Mouse (Mus musculus): ENCODE results near the gene Pagr1b. TPM values are rescaled to one million over a fixed set of nuclear protein-coding genes. Genes with fewer than 3 reads are reported as not detected.

Pagr1b gene
- total and polyA plus RNA-seq, 3 experiments = not detected

DNA sequence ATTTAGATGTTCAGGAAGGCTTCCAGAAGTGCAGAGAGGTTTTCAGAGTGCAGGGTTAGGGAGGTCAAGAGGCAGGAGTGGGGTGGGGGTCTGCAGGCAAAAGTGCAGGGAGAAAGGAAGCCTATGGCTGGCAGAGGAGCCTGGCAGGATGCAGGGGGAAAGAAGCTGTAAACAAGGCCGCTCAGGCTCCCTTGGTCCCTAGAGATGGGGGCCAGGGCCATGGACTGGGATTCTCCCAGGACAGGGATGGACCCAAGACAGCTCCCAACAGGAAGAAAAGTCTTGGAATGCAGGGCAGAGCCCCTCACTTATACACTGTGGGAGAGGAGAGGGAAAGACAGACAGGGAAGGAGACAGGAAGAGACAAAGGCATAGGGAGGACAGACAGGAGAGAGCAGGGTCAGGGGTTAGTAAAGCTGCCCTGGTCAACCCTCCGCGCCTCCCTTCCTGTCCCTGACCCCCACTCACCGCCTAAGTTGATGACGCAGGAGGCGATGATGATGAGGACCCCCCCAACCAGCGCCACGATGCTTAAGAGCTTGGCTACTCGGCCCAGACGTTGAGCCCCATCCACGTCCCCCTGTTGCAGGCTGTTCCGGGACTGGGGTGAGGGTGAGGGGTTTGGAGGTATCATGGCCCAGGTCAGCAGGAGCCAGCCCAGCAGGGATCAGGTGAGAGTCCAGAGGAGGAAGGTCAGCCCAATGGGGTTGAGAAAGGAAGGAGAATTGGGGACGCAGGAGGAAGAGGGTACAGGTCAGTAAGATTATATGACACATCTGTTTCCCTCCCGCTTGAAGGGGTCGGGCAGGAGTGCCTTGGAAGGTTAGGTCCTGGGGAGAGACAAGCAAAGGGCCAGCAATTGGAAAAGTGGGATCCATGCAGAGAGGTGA, 2.4 kb upstream of the Pagr1b start:
- Histone ChIP-seq H3K9ac (ENCODE audit: low read depth, low read length) (no peak overlapping the region), H3K4me1 (ENCODE audit: control insufficient read depth, insufficient read depth, low read length) (peaks cover 11% of the 10 kb centered on the region), H3K27me3 (ENCODE audit: control insufficient read depth, insufficient read depth, low read length) (no peaks in the 10 kb centered on the region), H3K36me3 (ENCODE audit: control insufficient read depth, insufficient read depth, low read length) (peaks cover 5% of the 10 kb centered on the region), H3K4me3 (no peak overlapping the region), H3K79me2 (replicated peaks; ENCODE audit: control insufficient read depth, insufficient read depth, low read length) (peaks cover 2% of the 10 kb centered on the region; the same call in 1 of the 2 replicates), H3K27ac (peak overlapping the region; percentile 15)
- intact Hi-C loops (cut with DNase I) = loop anchor here (10.0 kb wide), 1 partner anchor 176 kb away; the partner anchor contains the start of gene Cd2bp2
- WGBS = 57% methylated on average over 15 of the region's 15 CpGs
- DNase-seq = peak in 1 of 2 experiments; percentile 10
- no peak for TF ChIP-seq POLR2A (IDR thresholded peaks at IDR 0.05; ENCODE audit: insufficient read depth, low read depth, low read length)
- no peak for TF ChIP-seq CTCF (IDR thresholded peaks at IDR 0.05)
- no peak for TF ChIP-seq EP300 (IDR thresholded peaks at IDR 0.05; ENCODE audit: insufficient read depth, low read depth, low read length)

DNA sequence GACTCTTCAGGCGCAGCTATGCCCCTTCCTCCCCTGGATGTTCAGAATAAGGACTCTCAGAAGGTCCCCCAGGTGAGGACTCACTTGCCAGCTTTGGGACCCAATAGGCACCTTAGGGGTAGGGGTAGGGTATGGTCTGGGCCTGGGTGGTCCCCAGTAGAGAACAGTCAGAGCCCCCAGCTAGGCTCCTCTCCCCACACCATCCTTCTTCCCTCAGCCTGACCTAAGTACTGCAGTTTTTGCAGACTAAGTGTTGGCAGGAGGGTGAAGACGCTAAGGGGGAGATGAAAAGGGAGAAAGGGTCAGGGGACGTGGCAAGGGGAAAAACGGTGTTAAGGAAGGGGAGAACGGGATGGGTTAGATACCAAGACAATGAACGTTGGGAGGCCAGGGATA, 1.7 kb upstream of the Pagr1b start:
- DNase-seq = peak in 1 of 2 experiments; percentile 8
- Histone ChIP-seq H3K79me2 (replicated peaks; ENCODE audit: control insufficient read depth, insufficient read depth, low read length) (peaks cover 2% of the 10 kb centered on the region; the same call in 1 of the 2 replicates), H3K9ac (ENCODE audit: low read depth, low read length) (0 out of 2 replicates have a peak overlapping the region, but pooled peaks have one; percentile 12), H3K27me3 (ENCODE audit: control insufficient read depth, insufficient read depth, low read length) (no peaks in the 10 kb centered on the region), H3K4me1 (ENCODE audit: control insufficient read depth, insufficient read depth, low read length) (peaks cover 15% of the 10 kb centered on the region), H3K36me3 (ENCODE audit: control insufficient read depth, insufficient read depth, low read length) (peaks cover 5% of the 10 kb centered on the region), H3K27ac (peak overlapping the region; percentile 93), H3K4me3 (no peak overlapping the region)
- 52% methylated on average over 6 of the region's 6 CpGs for WGBS
- TF ChIP-seq EP300 (IDR thresholded peaks at IDR 0.05; ENCODE audit: insufficient read depth, low read depth, low read length) (no peak), CTCF (IDR thresholded peaks at IDR 0.05) (no peak), POLR2A (IDR thresholded peaks at IDR 0.05; ENCODE audit: insufficient read depth, low read depth, low read length) (no peak)
- intact Hi-C loops (cut with DNase I) = loop anchor here (1.0 to 10.0 kb wide), 4 partner anchors 7 to 177 kb away; partner anchors contain the start of genes Cd2bp2 and Cdiptos

DNA sequence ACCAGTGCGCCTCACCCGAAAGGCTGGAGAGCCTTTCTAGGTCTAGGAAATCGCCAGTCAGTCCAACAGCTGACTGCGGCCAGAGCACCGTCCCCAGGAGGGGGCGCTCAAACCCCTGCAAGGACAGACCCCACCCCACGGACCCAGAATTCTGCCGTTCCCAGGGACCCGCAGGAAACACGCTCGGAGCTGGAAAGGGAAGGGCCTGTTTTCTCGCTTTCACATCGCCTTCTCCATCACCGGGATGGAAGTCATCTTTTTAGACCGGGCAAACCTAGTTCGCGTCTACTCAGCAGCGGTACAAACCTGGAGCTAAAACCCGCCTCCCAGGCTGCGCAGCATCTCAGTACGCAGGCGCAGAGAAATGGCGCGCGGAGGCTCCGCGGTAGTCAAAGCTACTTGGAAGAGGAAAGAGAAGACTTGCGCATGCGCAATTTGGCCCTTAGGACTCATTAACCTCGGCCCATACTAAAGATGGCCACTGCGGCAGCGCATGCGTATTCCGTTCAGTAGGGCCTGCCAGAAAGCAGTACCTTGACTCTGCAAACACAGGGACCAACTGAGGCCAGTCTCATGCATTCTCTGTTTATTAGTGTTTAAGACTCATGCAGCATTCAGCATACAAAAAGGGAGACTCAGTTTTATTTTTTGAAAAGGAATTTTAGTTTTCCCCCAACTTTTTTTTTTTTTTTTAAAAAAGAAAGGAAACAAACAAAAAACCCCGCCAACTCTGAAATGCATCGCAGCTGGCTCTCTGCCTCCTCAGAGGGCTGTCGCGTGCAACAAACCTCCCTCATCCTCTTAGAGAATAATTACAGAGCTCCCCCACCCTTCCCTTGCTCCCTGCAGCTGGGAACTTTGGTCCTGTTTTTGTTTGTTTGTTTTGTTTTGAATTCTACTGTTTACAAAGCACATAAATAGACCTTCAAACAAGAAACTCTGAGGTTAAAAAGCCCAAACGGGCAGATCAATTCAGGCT, 976 bp upstream of the Pagr1b start, which contains the start of gene Pagr1a:
Gene Pagr1a (minus strand): TSS at position 382 of the 979 bp plus-strand sequence.
- H3K4me3 ChIP-seq = peak within 1 kb of the TSS; percentile 82
- H3K79me2 ChIP-seq (replicated peaks; ENCODE audit: control insufficient read depth, insufficient read depth, low read length) = peaks cover 2% of the 10 kb centered on the region; the same call in 1 of the 2 replicates
- H3K27ac ChIP-seq = peak within 1 kb of the TSS; percentile 93
- peak; percentile 95 to 97 for DNase-seq
- H3K4me1 ChIP-seq (ENCODE audit: control insufficient read depth, insufficient read depth, low read length) = peaks cover 15% of the 10 kb centered on the region
- intact Hi-C loops (cut with DNase I) = loop anchor here (1.0 to 10.0 kb wide), 4 partner anchors 8 to 178 kb away; partner anchors contain the start of genes Cd2bp2 and Cdiptos
- 2% methylated on average over 39 of the region's 39 CpGs for WGBS
- H3K27me3 ChIP-seq (ENCODE audit: control insufficient read depth, insufficient read depth, low read length) = no peaks in the 10 kb centered on the region
- peaks cover 5% of the 10 kb centered on the region for H3K36me3 ChIP-seq (ENCODE audit: control insufficient read depth, insufficient read depth, low read length)
- peak; percentile 94 for TF ChIP-seq POLR2A (IDR thresholded peaks at IDR 0.05; ENCODE audit: insufficient read depth, low read depth, low read length)
- TF ChIP-seq CTCF (IDR thresholded peaks at IDR 0.05) = peak; percentile 90
- TF ChIP-seq EP300 (IDR thresholded peaks at IDR 0.05; ENCODE audit: insufficient read depth, low read depth, low read length) = peak; percentile 43
- peak within 1 kb of the TSS; percentile 87 for H3K9ac ChIP-seq (ENCODE audit: low read depth, low read length)

DNA sequence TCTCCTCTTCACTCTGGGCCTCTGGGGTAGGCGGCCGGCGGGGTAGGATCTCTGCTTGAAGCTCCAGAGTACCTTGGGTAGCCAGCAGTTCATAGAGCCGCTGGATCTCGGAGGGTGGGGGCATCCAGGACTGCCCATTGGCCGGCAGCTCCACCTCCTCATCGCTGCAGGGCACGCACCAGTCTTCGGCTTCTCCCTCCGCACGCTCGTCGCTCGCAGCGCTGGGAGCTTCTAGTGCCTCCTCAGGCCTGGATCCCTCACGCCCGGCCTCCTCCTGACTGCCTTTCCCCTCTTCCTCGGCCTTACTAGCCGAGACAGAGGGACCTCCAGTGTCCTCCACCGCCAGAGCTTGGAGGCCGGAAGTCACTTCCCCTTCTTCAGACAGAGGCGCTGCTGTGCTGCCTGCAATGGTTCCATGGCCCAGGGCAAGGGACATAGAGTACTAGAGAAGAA, 228 bp upstream of the Pagr1b start:
- Histone ChIP-seq H3K36me3 (ENCODE audit: control insufficient read depth, insufficient read depth, low read length) (peaks cover 5% of the 10 kb centered on the region), H3K27me3 (ENCODE audit: control insufficient read depth, insufficient read depth, low read length) (no peaks in the 10 kb centered on the region), H3K27ac (peak overlapping the region; percentile 93), H3K79me2 (replicated peaks; ENCODE audit: control insufficient read depth, insufficient read depth, low read length) (peaks cover 4% of the 10 kb centered on the region; the same call in 1 of the 2 replicates), H3K4me3 (peak overlapping the region; percentile 82), H3K9ac (ENCODE audit: low read depth, low read length) (peak overlapping the region; percentile 87), H3K4me1 (ENCODE audit: control insufficient read depth, insufficient read depth, low read length) (peaks cover 16% of the 10 kb centered on the region)
- under 1% methylated on average over 22 of the region's 22 CpGs for WGBS
- DNase-seq = no peak
- peak; percentile 62 for TF ChIP-seq POLR2A (IDR thresholded peaks at IDR 0.05; ENCODE audit: insufficient read depth, low read depth, low read length)
- TF ChIP-seq CTCF (IDR thresholded peaks at IDR 0.05) = no peak
- intact Hi-C loops (cut with DNase I) = loop anchor here (2.0 to 10.0 kb wide), 2 partner anchors 88 to 178 kb away; partner anchors contain the start of gene Cd2bp2

DNA sequence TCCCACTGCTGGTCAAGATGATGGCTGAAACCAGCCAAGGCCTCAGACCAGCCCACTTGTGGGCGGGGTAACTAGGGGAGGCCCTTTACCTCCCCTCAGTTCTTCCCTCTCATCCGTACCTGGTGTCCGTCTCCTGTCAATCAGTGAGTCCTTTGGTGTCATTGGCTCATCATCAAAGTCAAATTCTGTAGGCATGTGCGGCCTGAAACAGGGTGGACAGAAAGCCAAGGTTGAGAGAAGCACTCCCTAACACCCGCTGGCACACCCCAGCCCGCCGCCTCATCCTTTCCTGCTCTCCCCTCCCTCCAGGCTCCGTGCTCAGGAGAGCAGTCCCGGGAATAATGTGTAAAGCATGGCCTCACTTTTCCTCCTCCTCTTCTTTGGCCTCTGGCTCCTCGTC, 203 bp downstream of the Pagr1b start:
- TF ChIP-seq POLR2A (IDR thresholded peaks at IDR 0.05; ENCODE audit: insufficient read depth, low read depth, low read length) = no peak
- peaks cover 4% of the 10 kb centered on the region; the same call in 1 of the 2 replicates for H3K79me2 ChIP-seq (replicated peaks; ENCODE audit: control insufficient read depth, insufficient read depth, low read length)
- peak overlapping the region; percentile 82 for H3K4me3 ChIP-seq
- intact Hi-C loops (cut with DNase I) = loop anchor here (2.0 to 10.0 kb wide), 2 partner anchors 89 to 179 kb away; partner anchors contain the start of gene Cd2bp2
- H3K9ac ChIP-seq (ENCODE audit: low read depth, low read length) = peak overlapping the region; percentile 87
- peak overlapping the region; percentile 93 for H3K27ac ChIP-seq
- H3K36me3 ChIP-seq (ENCODE audit: control insufficient read depth, insufficient read depth, low read length) = peaks cover 5% of the 10 kb centered on the region
- H3K4me1 ChIP-seq (ENCODE audit: control insufficient read depth, insufficient read depth, low read length) = peaks cover 16% of the 10 kb centered on the region
- H3K27me3 ChIP-seq (ENCODE audit: control insufficient read depth, insufficient read depth, low read length) = no peaks in the 10 kb centered on the region
- peak in 1 of 2 experiments; percentile 55 for DNase-seq
- WGBS = under 1% methylated on average over 10 of the region's 10 CpGs

Data from heart, adult 2 months (tissue).